Mouse (Mus musculus) heart, adult 2 months (tissue): ENCODE measurements around the gene Taf1c. TPM values are rescaled to one million over a fixed set of nuclear protein-coding genes. Genes with fewer than 3 reads are reported as not detected.

Source experiments
- DNase-seq, 2 experiments: peaks; one replicate each; pipeline ENCODE4 v3.0.0; 2021
- H3K27ac ChIP-seq: fragments of 200-600 bp; 2 replicates; pipeline ENCODE4 v1.8.1; 2022
- H3K27me3 ChIP-seq: fragments of 200-500 bp; 2 replicates; pipeline ENCODE4 v1.6.1; 2012; ENCODE audit warnings: mild to moderate bottlenecking, low read length, inconsistent platforms, mixed read lengths; ENCODE audit not compliant: control insufficient read depth, insufficient read depth
- H3K36me3 ChIP-seq: fragments of 200-500 bp; 2 replicates; pipeline ENCODE4 v1.6.1; 2012; ENCODE audit warnings: low read length, inconsistent platforms; ENCODE audit not compliant: control insufficient read depth, insufficient read depth
- H3K4me1 ChIP-seq: fragments of 200-500 bp; 2 replicates; pipeline ENCODE4 v1.6.1; 2011; ENCODE audit warnings: low read length; ENCODE audit not compliant: control insufficient read depth, insufficient read depth
- H3K4me3 ChIP-seq: fragments of 200-600 bp; 2 replicates; pipeline ENCODE4 v1.8.1; 2022
- H3K79me2 ChIP-seq: fragments of 200-500 bp; replicated peaks from 2 replicates; pipeline ENCODE4 v1.6.1; 2012; ENCODE audit warnings: mild to moderate bottlenecking, inconsistent platforms, low read length, moderate library complexity, mixed read lengths; ENCODE audit not compliant: control insufficient read depth, insufficient read depth
- H3K9ac ChIP-seq: fragments of 200-500 bp; 2 replicates; pipeline ENCODE4 v1.6.1; 2012; ENCODE audit warnings: low read depth, mild to moderate bottlenecking, control low read depth, inconsistent platforms, low read length, mixed read lengths
- CTCF ChIP-seq: fragments of 200-600 bp; IDR thresholded peaks from 2 replicates; pipeline ENCODE4 v1.8.1; 2022; ENCODE audit warnings: antibody characterized with exemption, mild to moderate bottlenecking, moderate library complexity
- EP300 ChIP-seq: fragments of 200-500 bp; IDR thresholded peaks from 2 replicates; pipeline ENCODE4 v1.6.1; 2011; ENCODE audit warnings: low read depth, low read length, control low read depth; ENCODE audit not compliant: insufficient read depth
- POLR2A ChIP-seq: fragments of 200-500 bp; IDR thresholded peaks from 2 replicates; pipeline ENCODE4 v1.6.1; 2011; ENCODE audit warnings: mild to moderate bottlenecking, low read depth, low read length, control low read depth; ENCODE audit not compliant: insufficient read depth
- WGBS: fragments of 180-500 bp; shearing (Covaris S2); methylation state at CpG from one replicate; pipeline ENCODE4 v1.1.7; 2018; 5-methylcytosine and 5-hydroxymethylcytosine counted together
- intact Hi-C: fragments of 180-260 bp; cut with DNase I; formaldehyde crosslinking; loops from one replicate; pipeline ENCODE4 v1.15.1; 2025
- polyA plus RNA-seq: library from polyadenylated mRNA; depleted of rRNA; stranded (reverse); fragments of >200 nt; gene quantifications from 2 replicates; pipeline ENCODE4 v1.2.3, GENCODE M21; 2012
- total RNA-seq, 2 experiments: library from RNA; stranded (reverse); gene quantifications; 2 replicates each; pipeline ENCODE4 v1.2.3; 2021

The Taf1c gene
- total and polyA plus RNA-seq, 3 experiments, result 3.6 to 8.7 (median 3.7) TPM

GRCm38 (mm10) chr8:119579096-119579495 lies 25.9 kb downstream of the Taf1c start:
- H3K4me1 ChIP-seq, result no peaks in the 10 kb centered on the region
- intact Hi-C loops, result no loop called here
- no peak overlapping the region for H3K4me3 ChIP-seq
- WGBS, result 67% methylated on average over 13 of the region's 13 CpGs
- 0 out of 2 replicates have a peak, but pooled peaks cover 1% of the 10 kb centered on the region for H3K79me2 ChIP-seq
- no peak overlapping the region for H3K9ac ChIP-seq
- H3K36me3 ChIP-seq, result no peaks in the 10 kb centered on the region
- TF ChIP-seq CTCF (no peak), POLR2A (no peak), EP300 (no peak)
- no peak overlapping the region for H3K27ac ChIP-seq
- no peak for DNase-seq
- H3K27me3 ChIP-seq, result no peaks in the 10 kb centered on the region

GRCm38 (mm10) chr8:119575366-119575726 lies 29.7 kb downstream of the Taf1c start:
- Histone ChIP-seq H3K4me3 (peak overlapping the region; percentile 75), H3K27ac (peak overlapping the region; percentile 58; the same call in 1 of the 2 replicates), H3K9ac (peak overlapping the region; percentile 58), H3K27me3 (no peaks in the 10 kb centered on the region), H3K79me2 (peaks cover 7% of the 10 kb centered on the region; the same call in 1 of the 2 replicates), H3K4me1 (no peaks in the 10 kb centered on the region), H3K36me3 (no peaks in the 10 kb centered on the region)
- WGBS, result 1% methylated on average over 16 of the region's 16 CpGs
- DNase-seq, result no peak
- intact Hi-C loops, result loop anchor here (1.0 to 2.0 kb wide), 2 partner anchors 17 to 29 kb away; partner anchors contain the start of genes Mbtps1 and Taf1c
- TF ChIP-seq POLR2A (no peak), EP300 (no peak), CTCF (no peak)

- Histone ChIP-seq H3K4me3 (peak within 1 kb of the TSS; percentile 75), H3K27me3 (no peaks in the 10 kb centered on the region), H3K36me3 (no peaks in the 10 kb centered on the region), H3K9ac (peak within 1 kb of the TSS; percentile 91), H3K4me1 (no peaks in the 10 kb centered on the region), H3K79me2 (peaks cover 10% of the 10 kb centered on the region; the same call in 1 of the 2 replicates), H3K27ac (peak within 1 kb of the TSS; percentile 58)
- WGBS, result under 1% methylated on average over 95 of the region's 97 CpGs
- intact Hi-C loops, result loop anchor here (1.0 to 2.0 kb wide), 2 partner anchors 16 to 30 kb away; partner anchors contain the start of genes Mbtps1 and Taf1c
- TF ChIP-seq EP300 (no peak), POLR2A (peak; percentile 56; the same call in 1 of the 2 replicates), CTCF (peak; percentile 45)
- DNase-seq, result peak; percentile 97 to 99
Observed at GRCm38 (mm10) chr8:119574437-119575365, 30.3 kb downstream of the Taf1c start, which contains the start of the genes Hsdl1 and Dnaaf1. TSS of gene Hsdl1 (minus strand) at chr8:119575183. TSS of gene Dnaaf1 (plus strand) at chr8:119575235.

- WGBS, result 83% methylated on average over 4 of the region's 4 CpGs
Observed at GRCm38 (mm10) chr8:119572411-119572810, 32.6 kb downstream of the Taf1c start.

GRCm38 (mm10) chr8:119571135-119571534 lies 33.9 kb downstream of the Taf1c start:
- Histone ChIP-seq H3K36me3 (no peaks in the 10 kb centered on the region), H3K4me3 (no peak overlapping the region), H3K79me2 (peaks cover 12% of the 10 kb centered on the region; the same call in 1 of the 2 replicates), H3K9ac (no peak overlapping the region), H3K4me1 (no peaks in the 10 kb centered on the region), H3K27me3 (no peaks in the 10 kb centered on the region), H3K27ac (no peak overlapping the region)
- TF ChIP-seq POLR2A (no peak), EP300 (no peak), CTCF (no peak)
- intact Hi-C loops, result no loop called here
- no peak for DNase-seq
- WGBS, result 73% methylated on average over 6 of the region's 6 CpGs

More at GRCm38 (mm10) chr8:119572411-119572810, 32.6 kb downstream of the Taf1c start:
- no peaks in the 10 kb centered on the region for H3K36me3 ChIP-seq
- H3K79me2 ChIP-seq, result peaks cover 12% of the 10 kb centered on the region; the same call in 1 of the 2 replicates
- H3K27ac ChIP-seq, result no peak overlapping the region
- intact Hi-C loops, result no loop called here
- no peak overlapping the region for H3K4me3 ChIP-seq
- no peak for TF ChIP-seq POLR2A
- no peak for TF ChIP-seq EP300
- no peak for TF ChIP-seq CTCF
- no peaks in the 10 kb centered on the region for H3K4me1 ChIP-seq
- no peak overlapping the region for H3K9ac ChIP-seq
- DNase-seq, result no peak
- no peaks in the 10 kb centered on the region for H3K27me3 ChIP-seq

GRCm38 (mm10) chr8:119569881-119570280 lies 35.1 kb downstream of the Taf1c start:
- intact Hi-C loops, result no loop called here

More at GRCm38 (mm10) chr8:119569881-119570280, 35.1 kb downstream of the Taf1c start:
- H3K9ac ChIP-seq, result no peak overlapping the region
- H3K36me3 ChIP-seq, result no peaks in the 10 kb centered on the region
- 71% methylated on average over 4 of the region's 4 CpGs for WGBS
- no peak for DNase-seq
- H3K27ac ChIP-seq, result no peak overlapping the region
- no peak overlapping the region for H3K4me3 ChIP-seq
- no peaks in the 10 kb centered on the region for H3K27me3 ChIP-seq
- H3K79me2 ChIP-seq, result peaks cover 12% of the 10 kb centered on the region; the same call in 1 of the 2 replicates
- TF ChIP-seq CTCF (no peak), POLR2A (no peak), EP300 (no peak)
- no peaks in the 10 kb centered on the region for H3K4me1 ChIP-seq
